Mouse (Mus musculus): Measurements from ENCODE around the gene Metrn. TPM values are rescaled to one million over a fixed set of nuclear protein-coding genes. Genes with fewer than 3 reads are reported as not detected.

Metrn gene
- polyA plus RNA-seq, 1 experiment from 2014 or later = 12.1 TPM

GRCm38 (mm10) chr17:25827546-25828222 is 30.7 kb upstream of the Metrn start:
- 89% methylated on average over 22 of the region's 22 CpGs for WGBS (ENCODE audit: insufficient replicate concordance)
- Histone ChIP-seq H3K27ac (ENCODE audit: low read length) (no peak overlapping the region), H3K4me3 (ENCODE audit: low read depth, low read length) (no peak overlapping the region), H3K9ac (ENCODE audit: low read depth, low read length) (no peak overlapping the region), H3K4me1 (ENCODE audit: control insufficient read depth, low read depth, low read length) (peaks cover 58% of the 10 kb centered on the region), H3K36me3 (ENCODE audit: control insufficient read depth, insufficient read depth) (peaks cover 14% of the 10 kb centered on the region), H3K4me2 (ENCODE audit: low read depth, low read length) (no peak overlapping the region), H3K27me3 (ENCODE audit: control insufficient read depth, insufficient read depth, low read depth, low read length) (no peaks in the 10 kb centered on the region), H3K9me3 (replicated peaks; ENCODE audit: control insufficient read depth, low read length) (no peaks in the 10 kb centered on the region)
- no peak for ATAC-seq (ENCODE audit: low read depth)

DNA sequence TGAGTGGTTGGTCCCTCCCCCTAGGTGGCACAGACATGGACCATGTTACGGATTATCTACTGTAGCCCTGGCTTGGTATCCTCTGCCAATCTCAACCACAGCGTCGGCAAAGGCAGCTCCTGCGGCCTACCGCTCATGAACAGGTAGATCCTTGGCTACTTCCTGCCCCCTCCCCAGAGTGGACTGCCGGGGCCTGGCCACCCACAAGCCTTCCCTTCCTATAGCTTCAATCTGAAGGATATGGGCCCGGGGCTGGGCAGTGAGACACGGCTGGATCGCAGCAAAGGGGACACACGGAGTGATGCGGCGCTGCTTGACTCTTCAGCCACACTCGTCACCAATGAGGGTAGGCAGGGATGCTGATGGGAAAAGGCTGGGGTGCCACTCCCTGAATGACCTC is 30.1 kb upstream of the Metrn start:
- Histone ChIP-seq H3K4me3 (ENCODE audit: low read depth, low read length) (no peak overlapping the region), H3K27ac (ENCODE audit: low read length) (no peak overlapping the region), H3K9ac (ENCODE audit: low read depth, low read length) (no peak overlapping the region), H3K27me3 (ENCODE audit: control insufficient read depth, insufficient read depth, low read depth, low read length) (no peaks in the 10 kb centered on the region; the same call in 1 of the 2 replicates), H3K4me1 (ENCODE audit: control insufficient read depth, low read depth, low read length) (peaks cover 54% of the 10 kb centered on the region), H3K36me3 (ENCODE audit: control insufficient read depth, insufficient read depth) (peaks cover 14% of the 10 kb centered on the region), H3K4me2 (ENCODE audit: low read depth, low read length) (no peak overlapping the region), H3K9me3 (replicated peaks; ENCODE audit: control insufficient read depth, low read length) (no peaks in the 10 kb centered on the region)
- no peak for ATAC-seq (ENCODE audit: low read depth)
- 86% methylated on average over 13 of the region's 13 CpGs for WGBS (ENCODE audit: insufficient replicate concordance)

DNA sequence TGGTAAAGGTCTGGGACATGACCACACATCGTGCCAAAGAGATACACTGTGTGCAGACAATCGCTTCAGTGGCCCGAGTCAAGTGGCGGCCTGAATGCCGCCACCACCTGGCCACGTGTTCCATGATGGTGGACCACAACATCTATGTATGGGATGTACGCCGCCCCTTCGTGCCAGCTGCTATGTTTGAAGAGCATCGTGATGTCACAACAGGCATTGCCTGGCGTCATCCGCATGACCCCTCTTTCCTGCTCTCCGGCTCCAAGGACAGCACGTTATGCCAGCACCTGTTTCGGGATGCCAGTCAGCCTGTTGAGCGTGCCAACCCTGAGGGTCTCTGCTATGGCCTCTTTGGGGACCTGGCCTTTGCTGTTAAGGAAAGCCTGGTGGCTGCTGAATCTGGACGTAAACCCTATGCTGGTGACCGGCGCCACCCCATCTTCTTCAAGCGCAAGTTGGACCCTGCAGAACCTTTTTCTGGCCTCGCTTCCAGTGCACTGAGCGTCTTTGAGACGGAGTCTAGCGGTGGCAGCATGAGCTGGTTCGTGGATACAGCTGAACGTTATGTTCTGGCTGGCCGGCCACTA is 29.1 kb upstream of the Metrn start:
- WGBS (ENCODE audit: insufficient replicate concordance) = 85% methylated on average over 27 of the region's 27 CpGs
- H3K9ac ChIP-seq (ENCODE audit: low read depth, low read length) = no peak overlapping the region
- no peaks in the 10 kb centered on the region for H3K9me3 ChIP-seq (replicated peaks; ENCODE audit: control insufficient read depth, low read length)
- H3K4me1 ChIP-seq (ENCODE audit: control insufficient read depth, low read depth, low read length) = peaks cover 44% of the 10 kb centered on the region
- no peak for ATAC-seq (ENCODE audit: low read depth)
- no peak overlapping the region for H3K27ac ChIP-seq (ENCODE audit: low read length)
- no peak overlapping the region for H3K4me3 ChIP-seq (ENCODE audit: low read depth, low read length)
- H3K27me3 ChIP-seq (ENCODE audit: control insufficient read depth, insufficient read depth, low read depth, low read length) = peaks cover 3% of the 10 kb centered on the region
- peaks cover 9% of the 10 kb centered on the region for H3K36me3 ChIP-seq (ENCODE audit: control insufficient read depth, insufficient read depth)
- no peak overlapping the region for H3K4me2 ChIP-seq (ENCODE audit: low read depth, low read length)

- peaks cover 6% of the 10 kb centered on the region for H3K27me3 ChIP-seq (ENCODE audit: control insufficient read depth, insufficient read depth, low read depth, low read length)
- no peak overlapping the region for H3K4me3 ChIP-seq (ENCODE audit: low read depth, low read length)
- no peak overlapping the region for H3K4me2 ChIP-seq (ENCODE audit: low read depth, low read length)
- no peaks in the 10 kb centered on the region for H3K9me3 ChIP-seq (replicated peaks; ENCODE audit: control insufficient read depth, low read length)
- H3K27ac ChIP-seq (ENCODE audit: low read length) = no peak overlapping the region
- no peak for ATAC-seq (ENCODE audit: low read depth)
- peak overlapping the region; percentile 77; the same call in 1 of the 2 replicates for H3K9ac ChIP-seq (ENCODE audit: low read depth, low read length)
- H3K36me3 ChIP-seq (ENCODE audit: control insufficient read depth, insufficient read depth) = peaks cover 3% of the 10 kb centered on the region
- 76% methylated on average over 6 of the region's 6 CpGs for WGBS (ENCODE audit: insufficient replicate concordance)
- peaks cover 37% of the 10 kb centered on the region for H3K4me1 ChIP-seq (ENCODE audit: control insufficient read depth, low read depth, low read length)
Observed at GRCm38 (mm10) chr17:25825311-25825710, 28.4 kb upstream of the Metrn start.

DNA sequence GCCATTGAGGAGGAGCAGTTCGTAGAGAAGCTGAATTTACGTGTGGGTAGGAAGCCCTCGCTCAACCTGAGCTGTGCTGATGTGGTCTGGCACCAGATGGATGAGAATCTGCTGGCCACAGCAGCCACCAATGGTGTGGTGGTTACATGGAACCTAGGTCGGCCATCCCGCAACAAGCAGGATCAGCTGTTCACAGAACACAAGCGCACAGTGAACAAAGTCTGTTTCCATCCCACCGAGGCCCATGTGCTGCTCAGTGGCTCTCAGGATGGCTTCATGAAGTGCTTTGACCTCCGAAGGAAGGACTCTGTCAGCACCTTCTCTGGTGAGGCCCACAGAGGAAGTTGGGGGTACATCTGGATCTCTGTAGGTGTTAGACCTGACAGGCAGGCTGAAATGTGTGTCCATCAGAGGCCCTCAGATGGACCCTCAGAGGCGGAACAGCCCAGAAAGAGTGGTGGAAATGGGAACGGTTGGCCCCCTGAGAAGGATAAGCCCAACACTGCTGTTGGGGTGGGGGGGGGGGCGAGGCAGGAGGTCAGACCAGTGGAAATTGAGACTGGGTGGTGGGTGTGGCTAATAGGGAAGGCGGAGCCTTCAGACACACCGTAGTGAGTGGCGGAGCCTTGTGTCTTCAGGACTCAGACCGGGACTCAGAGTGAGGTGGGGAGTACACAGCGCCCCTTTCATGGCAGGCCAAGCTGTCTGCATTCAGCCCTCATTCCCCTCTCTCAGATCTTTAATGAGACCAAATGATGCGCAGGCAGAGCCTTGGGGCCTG is 27.6 kb upstream of the Metrn start:
- peaks cover 13% of the 10 kb centered on the region for H3K27me3 ChIP-seq (ENCODE audit: control insufficient read depth, insufficient read depth, low read depth, low read length)
- H3K4me2 ChIP-seq (ENCODE audit: low read depth, low read length) = peak overlapping the region; percentile 92
- no peak for ATAC-seq (ENCODE audit: low read depth)
- H3K4me1 ChIP-seq (ENCODE audit: control insufficient read depth, low read depth, low read length) = peaks cover 30% of the 10 kb centered on the region
- H3K4me3 ChIP-seq (ENCODE audit: low read depth, low read length) = peak overlapping the region; percentile 85
- H3K9me3 ChIP-seq (replicated peaks; ENCODE audit: control insufficient read depth, low read length) = no peaks in the 10 kb centered on the region
- peak overlapping the region; percentile 77 for H3K9ac ChIP-seq (ENCODE audit: low read depth, low read length)
- H3K36me3 ChIP-seq (ENCODE audit: control insufficient read depth, insufficient read depth) = no peaks in the 10 kb centered on the region; the same call in none of the 2 replicates
- H3K27ac ChIP-seq (ENCODE audit: low read length) = peak overlapping the region; percentile 60; the same call in 1 of the 2 replicates
- 55% methylated on average over 17 of the region's 17 CpGs for WGBS (ENCODE audit: insufficient replicate concordance)

- Histone ChIP-seq H3K27ac (ENCODE audit: low read length) (peak within 1 kb of the TSS; percentile 60), H3K36me3 (ENCODE audit: control insufficient read depth, insufficient read depth) (no peaks in the 10 kb centered on the region; the same call in none of the 2 replicates), H3K27me3 (ENCODE audit: control insufficient read depth, insufficient read depth, low read depth, low read length) (peaks cover 24% of the 10 kb centered on the region), H3K4me1 (ENCODE audit: control insufficient read depth, low read depth, low read length) (peaks cover 27% of the 10 kb centered on the region), H3K9ac (ENCODE audit: low read depth, low read length) (peak within 1 kb of the TSS; percentile 77), H3K4me3 (ENCODE audit: low read depth, low read length) (peak within 1 kb of the TSS; percentile 85), H3K4me2 (ENCODE audit: low read depth, low read length) (peak within 1 kb of the TSS; percentile 92), H3K9me3 (replicated peaks; ENCODE audit: control insufficient read depth, low read length) (no peaks in the 10 kb centered on the region)
- peak; percentile 64 for ATAC-seq (ENCODE audit: low read depth)
- under 1% methylated on average over 18 of the region's 18 CpGs for WGBS (ENCODE audit: insufficient replicate concordance)
Observed at GRCm38 (mm10) chr17:25823452-25823851, 26.5 kb upstream of the Metrn start, which contains the start of gene Wdr24. Gene Wdr24, plus strand, starts transcription at chr17:25823627.

- Histone ChIP-seq H3K36me3 (ENCODE audit: control insufficient read depth, insufficient read depth) (no peaks in the 10 kb centered on the region), H3K27ac (ENCODE audit: low read length) (no peak overlapping the region), H3K4me1 (ENCODE audit: control insufficient read depth, low read depth, low read length) (peaks cover 12% of the 10 kb centered on the region), H3K9me3 (replicated peaks; ENCODE audit: control insufficient read depth, low read length) (no peaks in the 10 kb centered on the region), H3K4me2 (ENCODE audit: low read depth, low read length) (peak overlapping the region; percentile 30; the same call in 1 of the 2 replicates), H3K27me3 (ENCODE audit: control insufficient read depth, insufficient read depth, low read depth, low read length) (peaks cover 35% of the 10 kb centered on the region), H3K9ac (ENCODE audit: low read depth, low read length) (no peak overlapping the region), H3K4me3 (ENCODE audit: low read depth, low read length) (no peak overlapping the region)
- ATAC-seq (ENCODE audit: low read depth) = peak; percentile 60
- WGBS (ENCODE audit: insufficient replicate concordance) = 7% methylated on average over 42 of the region's 46 CpGs
Observed at GRCm38 (mm10) chr17:25818851-25819780, 22.2 kb upstream of the Metrn start.

- Histone ChIP-seq H3K9ac (ENCODE audit: low read depth, low read length) (no peak overlapping the region), H3K4me1 (ENCODE audit: control insufficient read depth, low read depth, low read length) (peaks cover 5% of the 10 kb centered on the region), H3K9me3 (replicated peaks; ENCODE audit: control insufficient read depth, low read length) (no peaks in the 10 kb centered on the region), H3K27ac (ENCODE audit: low read length) (no peak overlapping the region), H3K36me3 (ENCODE audit: control insufficient read depth, insufficient read depth) (no peaks in the 10 kb centered on the region), H3K4me3 (ENCODE audit: low read depth, low read length) (no peak overlapping the region), H3K27me3 (ENCODE audit: control insufficient read depth, insufficient read depth, low read depth, low read length) (peaks cover 45% of the 10 kb centered on the region), H3K4me2 (ENCODE audit: low read depth, low read length) (no peak overlapping the region)
- WGBS (ENCODE audit: insufficient replicate concordance) = 64% methylated on average over 11 of the region's 11 CpGs
- ATAC-seq (ENCODE audit: low read depth) = no peak
Observed at GRCm38 (mm10) chr17:25817662-25818061, 20.7 kb upstream of the Metrn start.

Measured in liver, embryonic 16.5 days (tissue).